28 mouse cellular contexts compared by ENCODE assay signal in the genomic region with DNA sequence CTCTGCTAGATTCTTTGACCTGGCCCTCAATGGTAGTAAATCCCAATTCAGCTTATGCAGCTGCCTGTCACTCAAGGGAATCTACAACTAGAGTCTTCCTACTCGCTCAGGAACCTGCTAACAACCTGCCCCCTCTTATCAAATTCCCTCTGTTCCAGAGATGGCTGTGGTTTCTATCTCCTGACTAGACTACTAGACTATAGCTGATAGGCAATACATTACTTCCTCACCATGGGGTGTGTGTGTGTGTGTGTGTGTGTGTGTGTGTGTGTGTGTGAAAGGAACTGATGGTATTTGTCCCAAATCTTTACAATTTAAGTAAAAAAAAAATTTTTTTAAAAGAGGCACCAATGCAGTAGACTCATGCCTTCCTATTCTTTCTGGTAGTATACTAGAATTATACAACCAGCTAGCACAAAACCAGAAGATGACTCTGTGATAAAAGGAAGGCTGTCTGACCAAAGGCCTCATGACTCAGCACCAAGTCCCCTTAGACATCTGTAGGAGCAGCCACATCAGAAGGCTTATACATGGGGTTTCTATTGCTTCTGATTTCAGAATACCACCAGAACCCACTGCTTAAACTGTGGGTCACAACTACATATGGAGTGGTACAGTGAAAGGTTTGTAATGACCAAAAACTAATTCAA. TPM values are rescaled to one million over a fixed set of nuclear protein-coding genes. Genes with fewer than 3 reads are reported as not detected.
DNase-seq lines count a peak whose midpoint lies in the region; ATAC-seq and TF ChIP-seq lines count a peak whose summit lies in the region.
"Had no signal": no experiment of that assay in that cellular context is flagged by ENCODE, and none has a peak within 500 bp of the region (broad histone marks: within the 10 kb centered on the region; RNA-seq: fewer than 3 reads in every experiment).

No protein-coding gene starts in this region.

- peak; percentile 25 for DNase-seq in intestine, embryonic 14.5 days (ENCODE audit: low spot score)
- DNase-seq in MEL (ENCODE audit: low read depth, low spot score), result peak; percentile 89
- peak in 1 of 3 experiments; percentile 9 for DNase-seq in liver, embryonic 14.5 days (ENCODE audit: low read depth in 3 of 3, low spot score in 3 of 3)
- no peak for DNase-seq in heart, postnatal 36 days
- DNase-seq in urinary bladder, postnatal 14 days (ENCODE audit: low spot score), result no peak
- DNase-seq: adrenal gland, postnatal 14 days; cerebellum, adult 11-12 months; cerebellum, adult 9-11 months; gastrocnemius, adult 2 months; gastrocnemius, postnatal 36 days; heart, adult 2 months; heart, postnatal 10 days; kidney, adult 9 months; kidney, postnatal 10 days; layer of hippocampus, postnatal 36 days; lung, embryonic 14.5 days; lung, postnatal 14 days; thymus, postnatal 4 days had no signal

- no peak for ATAC-seq in intestine, embryonic 14.5 days (replicated peaks; ENCODE audit: low FRiP score, low TSS enrichment, low read depth)
- ATAC-seq in intestine, embryonic 16.5 days, result no peak
- peak; percentile 57; the same call in 1 of the 2 replicates for ATAC-seq in liver, embryonic 14.5 days (ENCODE audit: insufficient read depth)
- no peak for ATAC-seq in hindbrain, embryonic 16.5 days
- ATAC-seq: forebrain, embryonic 16.5 days; hindbrain, postnatal 0 days; intestine, postnatal 0 days had no signal

- no peak for TF ChIP-seq POLR2A in MEL (IDR thresholded peaks at IDR 0.05; ENCODE audit: control insufficient read depth in 1 of 2, insufficient read depth in 1 of 2, low read depth in 1 of 2, low read length in 2 of 2, poor library complexity in 1 of 2)

- WGBS in intestine, embryonic 14.5 days, result 77% methylated on average over 1 of the region's 1 CpGs
- 83% methylated on average over 1 of the region's 1 CpGs for WGBS in intestine, embryonic 16.5 days
- 7% methylated on average over 1 of the region's 1 CpGs for WGBS in liver, embryonic 14.5 days (ENCODE audit: insufficient replicate concordance)
- WGBS in hindbrain, embryonic 16.5 days, result 78% methylated on average over 1 of the region's 1 CpGs

- TF ChIP-seq CTCF in MEL (IDR thresholded peaks at IDR 0.05 in 2 of 3, conservative IDR thresholded peaks at IDR 0.05 in 1 of 3; ENCODE audit: control insufficient read depth in 1 of 3, insufficient read depth in 1 of 3, low read depth in 2 of 3, low read length in 3 of 3, poor library complexity in 1 of 3, severe bottlenecking in 1 of 3), result no peak
- no peak for TF ChIP-seq CTCF in liver, embryonic 14.5 days (IDR thresholded peaks at IDR 0.05; ENCODE audit: low read depth)

- intact Hi-C loops in heart, postnatal 36 days (cut with DNase I), result no loop called here

- no peak overlapping the region for H3K27ac ChIP-seq in intestine, embryonic 14.5 days (ENCODE audit: low read depth)
- no peak overlapping the region for H3K27ac ChIP-seq in intestine, embryonic 16.5 days (ENCODE audit: low read length)
- peak overlapping the region; percentile 60 for H3K27ac ChIP-seq in MEL (ENCODE audit: control insufficient read depth, low read depth, low read length)
- H3K27ac ChIP-seq in liver, embryonic 14.5 days, result no peak overlapping the region
- H3K27ac ChIP-seq in hindbrain, embryonic 16.5 days (ENCODE audit: low read depth, low read length), result no peak overlapping the region
- H3K27ac ChIP-seq: gastrocnemius, adult 2 months; heart, adult 2 months; heart, embryonic 13.5 days; hindbrain, postnatal 0 days; limb, embryonic 10.5 days; limb, embryonic 15.5 days had no signal

- no peaks in the 10 kb centered on the region for H3K9me3 ChIP-seq in intestine, embryonic 14.5 days (ENCODE audit: control insufficient read depth, low read length)
- no peaks in the 10 kb centered on the region for H3K9me3 ChIP-seq in intestine, embryonic 16.5 days (ENCODE audit: control insufficient read depth, low read length)
- no peaks in the 10 kb centered on the region for H3K9me3 ChIP-seq in MEL (replicated peaks; ENCODE audit: insufficient read depth, low read length)
- no peaks in the 10 kb centered on the region for H3K9me3 ChIP-seq in liver, embryonic 14.5 days (ENCODE audit: control insufficient read depth, low read length)
- no peaks in the 10 kb centered on the region for H3K9me3 ChIP-seq in hindbrain, embryonic 16.5 days (ENCODE audit: control insufficient read depth, low read length)
- H3K9me3 ChIP-seq: heart, embryonic 13.5 days; limb, embryonic 10.5 days; limb, embryonic 15.5 days had no signal

- TF ChIP-seq EP300 in MEL (IDR thresholded peaks at IDR 0.05; ENCODE audit: low read depth in 1 of 2, low read length in 2 of 2), result peak; percentile 95 to 96
- 0 out of 2 replicates have a peak, but pooled peaks have one; percentile 13 for TF ChIP-seq EP300 in liver, embryonic 14.5 days (IDR thresholded peaks at IDR 0.05; ENCODE audit: low read depth)

- no peak overlapping the region for H3K4me3 ChIP-seq in intestine, embryonic 14.5 days (ENCODE audit: low read depth, low read length)
- no peak overlapping the region for H3K4me3 ChIP-seq in intestine, embryonic 16.5 days (ENCODE audit: low read length)
- H3K4me3 ChIP-seq in MEL (ENCODE audit: control insufficient read depth in 1 of 2, insufficient read depth in 1 of 2, low read depth in 2 of 2, low read length in 2 of 2), result no peak overlapping the region
- no peak overlapping the region for H3K4me3 ChIP-seq in liver, embryonic 14.5 days (ENCODE audit: insufficient read depth in 1 of 2, low read depth in 2 of 2, low read length in 2 of 2)
- H3K4me3 ChIP-seq in hindbrain, embryonic 16.5 days (ENCODE audit: low read length), result no peak overlapping the region
- H3K4me3 ChIP-seq: erythroblast, embryonic 14.5 days; gastrocnemius, adult 2 months; heart, adult 2 months; heart, embryonic 13.5 days; limb, embryonic 10.5 days; limb, embryonic 15.5 days had no signal

- no peaks in the 10 kb centered on the region for H3K36me3 ChIP-seq in intestine, embryonic 14.5 days (ENCODE audit: control insufficient read depth, insufficient read depth, low read length)
- no peaks in the 10 kb centered on the region for H3K36me3 ChIP-seq in intestine, embryonic 16.5 days (ENCODE audit: control insufficient read depth, insufficient read depth, low read length)
- H3K36me3 ChIP-seq in MEL (ENCODE audit: control insufficient read depth in 1 of 2, insufficient read depth in 2 of 2, low read length in 2 of 2), result peaks cover 0 to 40% of the 10 kb centered on the region in 2 experiments; a peak in 2 of 4 replicates
- no peaks in the 10 kb centered on the region for H3K36me3 ChIP-seq in liver, embryonic 14.5 days (replicated peaks; ENCODE audit: control insufficient read depth, insufficient read depth, low read depth)
- H3K36me3 ChIP-seq in hindbrain, embryonic 16.5 days (ENCODE audit: control insufficient read depth, insufficient read depth, low read length), result no peaks in the 10 kb centered on the region
- H3K36me3 ChIP-seq: heart, embryonic 13.5 days; limb, embryonic 10.5 days; limb, embryonic 15.5 days had no signal

- no peak overlapping the region for H3K9ac ChIP-seq in intestine, embryonic 14.5 days (ENCODE audit: low read length)
- no peak overlapping the region for H3K9ac ChIP-seq in intestine, embryonic 16.5 days (ENCODE audit: low read depth, low read length)
- no peak overlapping the region for H3K9ac ChIP-seq in MEL (ENCODE audit: control insufficient read depth, low read depth, low read length, poor library complexity, severe bottlenecking)
- H3K9ac ChIP-seq in liver, embryonic 14.5 days (replicated peaks), result no peak overlapping the region
- no peak overlapping the region for H3K9ac ChIP-seq in hindbrain, embryonic 16.5 days (ENCODE audit: low read depth, low read length)
- H3K9ac ChIP-seq: heart, embryonic 13.5 days; limb, embryonic 15.5 days; lung, embryonic 14.5 days had no signal

- H3K4me1 ChIP-seq in intestine, embryonic 14.5 days (replicated peaks; ENCODE audit: control insufficient read depth, insufficient read depth, low read length), result no peaks in the 10 kb centered on the region
- no peaks in the 10 kb centered on the region for H3K4me1 ChIP-seq in intestine, embryonic 16.5 days (ENCODE audit: control insufficient read depth, insufficient read depth, low read length)
- H3K4me1 ChIP-seq in MEL (ENCODE audit: control insufficient read depth in 1 of 2, insufficient read depth in 2 of 2, low read length in 2 of 2), result peaks cover 19 to 28% of the 10 kb centered on the region in 2 experiments
- peaks cover 2 to 9% of the 10 kb centered on the region in 2 experiments; a peak in 3 of 4 replicates for H3K4me1 ChIP-seq in liver, embryonic 14.5 days (replicated peaks; ENCODE audit: control insufficient read depth in 2 of 2, insufficient read depth in 2 of 2, low read length in 1 of 2)
- H3K4me1 ChIP-seq in hindbrain, embryonic 16.5 days (ENCODE audit: control insufficient read depth, insufficient read depth, low read depth, low read length), result no peaks in the 10 kb centered on the region
- H3K4me1 ChIP-seq: limb, embryonic 10.5 days; limb, embryonic 15.5 days had no signal

- no peak overlapping the region for H3K4me2 ChIP-seq in intestine, embryonic 14.5 days (ENCODE audit: low read length)
- H3K4me2 ChIP-seq in intestine, embryonic 16.5 days (ENCODE audit: low read depth, low read length), result no peak overlapping the region
- H3K4me2 ChIP-seq in liver, embryonic 14.5 days (ENCODE audit: low read depth), result no peak overlapping the region
- no peak overlapping the region for H3K4me2 ChIP-seq in hindbrain, embryonic 16.5 days (ENCODE audit: low read length)
- H3K4me2 ChIP-seq: heart, embryonic 13.5 days; limb, embryonic 15.5 days; lung, embryonic 14.5 days; midbrain, embryonic 11.5 days had no signal

- H3K79me2 ChIP-seq in MEL (ENCODE audit: control insufficient read depth, insufficient read depth, low read length, poor library complexity), result no peaks in the 10 kb centered on the region

- no peak for TF ChIP-seq RAD21 in MEL (IDR thresholded peaks at IDR 0.05; ENCODE audit: low read depth, low read length)

- no peaks in the 10 kb centered on the region for H3K27me3 ChIP-seq in intestine, embryonic 14.5 days (replicated peaks; ENCODE audit: control insufficient read depth, insufficient read depth, low read length)
- H3K27me3 ChIP-seq in intestine, embryonic 16.5 days (replicated peaks; ENCODE audit: control insufficient read depth, insufficient read depth, low read length), result no peaks in the 10 kb centered on the region
- H3K27me3 ChIP-seq in MEL (ENCODE audit: control insufficient read depth in 1 of 2, insufficient read depth in 2 of 2, low read length in 2 of 2), result no peaks in the 10 kb centered on the region
- no peaks in the 10 kb centered on the region for H3K27me3 ChIP-seq in liver, embryonic 14.5 days (ENCODE audit: control insufficient read depth, insufficient read depth, low read length)
- H3K27me3 ChIP-seq in hindbrain, embryonic 16.5 days (replicated peaks; ENCODE audit: control insufficient read depth, insufficient read depth, low read length), result no peaks in the 10 kb centered on the region
- H3K27me3 ChIP-seq: heart, embryonic 13.5 days; limb, embryonic 15.5 days had no signal

RNA-seq across cellular contexts. Expression of gene Chchd6, which starts 57.2 kb away (rescaled TPM):
- 57.2 and 59.9 TPM in 2 replicates for polyA plus RNA-seq in intestine, embryonic 14.5 days (2014; fragmentation: Nextera tagmentation; extraction: Ambion mirVana)
- polyA plus RNA-seq in intestine, embryonic 16.5 days (2015; fragmentation: Nextera tagmentation; extraction: Ambion mirVana), result 36.8 and 41.3 TPM in 2 replicates
- 49.5 and 53.0 TPM in 2 replicates for total RNA-seq in MEL (2012; rRNA removed)
- 10 to 100 TPM in 1 of 2 experiments, not detected in 1; 74.7 TPM for polyA plus RNA-seq in MEL (2012; ENCODE audit: insufficient read depth in 1 of 2, insufficient read length in 2 of 2, low read depth in 1 of 2, low replicate concordance in 2 of 2, missing spikeins in 1 of 2)
- 7.6 and 12.1 TPM in 2 replicates for polyA plus RNA-seq in liver, embryonic 14.5 days (2012; rRNA removed)
- polyA plus RNA-seq in liver, embryonic 14.5 days (2014; fragmentation: Nextera tagmentation; extraction: Ambion mirVana), result 16.3 and 19.1 TPM in 2 replicates
- 10 to 100 TPM in 1 of 2 experiments, 1 to 10 TPM in 1; 9.6 to 11.2 TPM for total RNA-seq in heart, postnatal 36 days (2021)
- 185 and 201 TPM in 2 replicates for polyA plus RNA-seq in hindbrain, embryonic 16.5 days (2015; fragmentation: Nextera tagmentation; extraction: Ambion mirVana)

Comparison
In these comparisons a context has a peak if more than half of its experiments do, and no peak if none do; other contexts are left out.
1. DNase-seq: peak in intestine, embryonic 14.5 days (single experiment) and MEL (single experiment); none in heart, postnatal 36 days (0 of 2) and urinary bladder, postnatal 14 days (single experiment).